Mouse (Mus musculus) macrophage (primary cell): ENCODE measurements around the gene Commd4. TPM values are rescaled to one million over a fixed set of nuclear protein-coding genes. Genes with fewer than 3 reads are reported as not detected.

ENCODE experiments used
- H3K27ac ChIP-seq: fragments of 350-480 bp; formaldehyde crosslinking; 2 replicates; pipeline ENCODE4 v1.9.0; 2021
- H3K36me3 ChIP-seq: fragments of 350-480 bp; formaldehyde crosslinking; 2 replicates; pipeline ENCODE4 v1.9.0; 2021; ENCODE audit errors: inconsistent target
- H3K4me3 ChIP-seq: fragments of 350-480 bp; formaldehyde crosslinking; 2 replicates; pipeline ENCODE4 v1.9.0; 2021; ENCODE audit errors: inconsistent target
- H3K79me2 ChIP-seq: fragments of 350-480 bp; formaldehyde crosslinking; 2 replicates; pipeline ENCODE4 v1.9.0; 2021; ENCODE audit errors: inconsistent target
- WGBS: methylation state at CpG from one replicate; pipeline ENCODE4 v1.1.7; 2026; ENCODE audit warnings: inconsistent platforms; ENCODE audit not compliant: missing documents; 5-methylcytosine and 5-hydroxymethylcytosine counted together
- polyA plus RNA-seq: library from polyadenylated mRNA; stranded (reverse); fragments of 250-400 nt; gene quantifications from 3 replicates; pipeline ENCODE4 v1.2.4, GENCODE M21; 2018; ENCODE audit warnings: inconsistent platforms

Gene Commd4
- polyA plus RNA-seq, 1 experiment from 2014 or later, result 45.0 TPM

DNA sequence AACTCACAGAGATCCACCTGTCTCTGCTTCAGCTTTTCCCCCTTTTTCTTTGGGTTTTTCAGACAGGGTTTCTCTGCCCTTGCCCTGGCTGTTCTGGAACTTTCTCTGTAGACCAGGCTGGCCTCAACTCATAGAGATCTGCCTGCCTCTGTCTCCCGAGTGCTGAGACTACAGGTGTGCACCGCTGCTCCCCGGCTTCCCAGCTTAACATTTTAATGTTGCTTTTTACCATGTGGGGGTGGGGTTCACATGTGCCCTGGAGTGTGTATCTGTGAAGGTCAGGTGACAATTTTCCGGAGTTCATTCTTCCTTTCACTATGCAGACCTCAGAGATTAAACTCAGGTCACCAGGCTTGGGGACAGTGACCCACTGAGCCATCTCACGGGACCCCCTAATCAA is 7.9 kb downstream of the Commd4 start:
- no peak overlapping the region for H3K27ac ChIP-seq
- H3K4me3 ChIP-seq, result no peak overlapping the region
- H3K79me2 ChIP-seq, result no peaks in the 10 kb centered on the region
- H3K36me3 ChIP-seq, result peaks cover 11% of the 10 kb centered on the region; the same call in 1 of the 2 replicates
- WGBS, result 92% methylated on average over 5 of the region's 5 CpGs

DNA sequence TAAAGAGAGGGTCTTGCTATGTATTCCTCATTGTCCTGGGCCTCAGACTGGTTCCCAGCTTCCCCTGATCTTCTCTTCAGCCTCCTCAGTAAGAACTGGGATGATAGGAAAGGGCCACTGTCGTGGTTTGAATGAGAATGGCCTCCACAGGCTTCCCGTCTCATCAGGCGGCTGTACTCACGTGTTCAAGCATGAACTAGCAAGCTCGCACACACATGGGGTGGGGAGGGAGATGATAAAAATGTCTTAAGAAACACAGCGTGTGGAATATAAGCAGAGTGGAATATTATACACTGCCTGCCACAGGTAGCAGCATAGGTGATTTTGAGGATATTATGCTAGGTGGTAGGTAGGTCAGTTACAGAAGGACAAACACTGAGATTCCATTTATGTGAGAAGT is 9.1 kb downstream of the Commd4 start:
- Histone ChIP-seq H3K79me2 (no peaks in the 10 kb centered on the region), H3K27ac (no peak overlapping the region), H3K36me3 (peaks cover under 1% of the 10 kb centered on the region; the same call in 1 of the 2 replicates), H3K4me3 (no peak overlapping the region)
- WGBS, result 90% methylated on average over 6 of the region's 6 CpGs

DNA sequence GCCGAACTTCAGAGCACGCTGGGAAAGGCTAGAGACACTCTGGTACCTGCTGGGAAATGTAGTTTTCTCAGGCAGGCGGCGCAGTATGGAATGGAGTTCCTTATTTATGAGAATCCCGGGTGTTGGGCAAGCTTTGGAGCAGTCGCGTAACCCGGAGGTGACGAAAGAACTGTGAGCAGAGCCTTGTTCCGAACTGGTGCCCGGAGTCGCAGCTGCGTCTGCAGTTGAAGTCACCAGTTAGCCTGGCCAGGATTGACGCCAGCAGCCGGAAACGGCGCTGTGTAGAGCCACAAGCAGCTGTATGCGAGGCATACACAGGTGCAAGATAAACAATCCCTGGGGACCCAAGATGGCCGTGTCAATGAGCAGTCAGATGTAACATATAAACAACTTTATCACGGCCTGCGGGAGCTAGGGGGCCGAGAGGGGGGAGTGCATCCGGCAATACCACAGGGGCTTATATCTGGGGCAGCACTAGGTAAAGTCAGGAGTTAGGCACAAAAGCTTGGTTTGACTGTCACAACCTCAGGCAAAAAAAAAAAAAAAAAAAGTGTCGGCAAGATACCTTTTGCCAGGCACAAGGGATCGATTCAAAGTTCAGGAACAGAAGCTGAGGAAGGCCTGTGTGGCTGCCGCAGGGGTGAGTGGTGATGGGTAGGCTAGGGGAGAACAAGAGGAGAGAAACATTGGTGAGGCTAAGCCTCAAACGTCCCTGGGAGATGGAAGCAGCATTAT is 9.8 kb downstream of the Commd4 start, which contains the start of gene Neil1:
Neil1 (minus strand) TSS at position 162 of the 735 bp plus-strand sequence.
- Histone ChIP-seq H3K79me2 (no peaks in the 10 kb centered on the region), H3K36me3 (peaks cover 7% of the 10 kb centered on the region; the same call in 1 of the 2 replicates), H3K27ac (peak within 1 kb of the TSS; percentile 68), H3K4me3 (peak within 1 kb of the TSS; percentile 68)
- 2% methylated on average over 26 of the region's 27 CpGs for WGBS

DNA sequence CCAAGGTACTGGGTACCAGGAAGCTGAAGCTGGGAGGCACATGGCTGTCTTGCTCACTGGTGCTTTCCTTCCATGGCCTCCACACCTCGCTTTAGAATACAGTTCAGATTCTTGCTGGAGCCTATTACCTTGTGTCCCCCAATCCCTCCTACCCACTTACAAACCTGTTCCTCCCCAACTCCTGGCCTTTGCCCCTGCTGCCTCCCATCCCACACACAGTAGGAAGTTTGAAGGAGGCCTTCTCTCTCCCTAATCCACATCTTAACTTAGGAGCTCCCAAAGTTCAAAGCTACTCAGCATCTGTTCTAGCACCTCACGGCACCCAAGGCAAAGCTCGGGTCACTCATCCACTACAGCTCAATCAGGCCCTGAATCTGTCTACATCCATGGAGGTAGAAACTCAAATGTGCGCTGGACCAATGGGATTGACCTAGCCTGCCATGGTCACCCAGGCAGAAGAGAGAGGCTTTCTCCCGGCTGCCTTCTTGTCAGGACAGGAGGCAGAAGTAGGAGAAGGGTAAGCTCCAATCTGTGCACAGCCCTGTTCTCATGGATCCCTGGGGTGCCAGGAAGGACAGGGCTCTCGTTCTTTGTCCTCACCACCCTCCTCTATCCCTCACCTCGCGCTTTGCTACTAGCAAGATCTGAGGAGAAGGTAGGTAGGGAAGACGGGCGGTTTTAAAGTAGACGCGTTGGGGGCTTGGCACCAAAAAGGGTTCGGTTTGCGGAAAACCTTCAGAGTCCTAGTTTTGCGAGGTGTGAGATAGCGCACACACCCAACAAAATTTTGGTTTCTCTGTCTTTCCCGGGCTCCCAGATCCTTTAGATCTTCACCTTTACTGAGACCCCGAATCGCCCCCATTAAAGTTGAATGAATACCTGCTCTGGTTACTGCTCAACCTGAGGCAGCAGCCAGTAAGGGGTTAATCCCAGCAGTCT is 10.7 kb downstream of the Commd4 start:
- H3K79me2 ChIP-seq, result no peaks in the 10 kb centered on the region
- 8% methylated on average over 19 of the region's 19 CpGs for WGBS
- H3K4me3 ChIP-seq, result peak overlapping the region; percentile 68
- peaks cover 13% of the 10 kb centered on the region; the same call in 1 of the 2 replicates for H3K36me3 ChIP-seq
- peak overlapping the region; percentile 68 for H3K27ac ChIP-seq

DNA sequence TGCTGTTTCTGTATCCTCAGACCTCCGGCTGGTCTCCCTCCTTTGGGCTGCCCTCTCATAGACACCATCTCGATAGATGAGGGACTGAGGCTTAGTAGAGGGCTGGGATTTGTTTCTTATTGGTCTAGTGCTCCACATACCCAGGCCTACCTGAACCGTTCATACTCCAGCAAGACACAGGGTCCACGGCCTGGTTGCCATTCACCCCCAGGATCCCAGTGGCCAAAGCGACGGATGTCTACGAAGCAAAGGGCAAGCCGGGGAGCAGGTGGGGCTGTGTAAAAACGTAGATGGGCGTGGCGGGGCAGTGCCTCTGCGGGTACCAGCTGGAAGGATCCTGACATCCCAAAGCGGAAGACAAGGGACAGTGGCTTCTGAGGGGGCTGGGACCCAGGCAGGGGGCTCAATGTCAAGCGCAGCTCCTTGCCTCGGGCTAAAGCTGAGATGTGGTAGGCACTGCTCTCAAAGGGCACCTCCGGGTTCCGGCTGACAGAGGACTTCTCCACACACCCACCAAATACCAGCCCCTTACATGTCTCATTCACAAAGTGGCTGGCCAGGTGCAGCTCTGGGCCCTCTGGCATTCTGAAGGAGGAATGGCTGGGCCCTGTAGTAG is 11.6 kb downstream of the Commd4 start:
- no peak overlapping the region for H3K4me3 ChIP-seq

DNA sequence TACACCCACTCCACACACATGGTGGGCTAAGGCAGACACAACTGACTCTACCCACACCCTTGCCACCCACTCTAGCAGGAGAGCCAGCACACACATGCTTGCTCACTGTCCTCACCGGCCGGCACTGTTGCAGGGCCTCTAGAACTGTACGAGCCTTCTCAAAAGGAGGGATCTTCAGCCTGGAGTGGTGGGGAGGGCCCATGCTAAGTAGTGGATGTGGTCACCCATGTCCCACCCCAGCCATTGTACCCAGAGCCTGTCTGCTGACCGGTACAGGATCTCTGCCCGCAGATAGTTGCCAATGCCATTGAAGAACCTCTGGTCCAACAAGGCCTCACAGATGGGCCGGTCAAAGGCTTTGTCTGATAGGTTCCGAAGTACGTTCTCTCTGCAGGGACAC is 13.3 kb downstream of the Commd4 start:
- H3K4me3 ChIP-seq, result no peak overlapping the region
- H3K27ac ChIP-seq, result no peak overlapping the region
- H3K36me3 ChIP-seq, result peaks cover 30% of the 10 kb centered on the region
- 96% methylated on average over 8 of the region's 8 CpGs for WGBS
- H3K79me2 ChIP-seq, result no peaks in the 10 kb centered on the region

More for the DNA sequence above, 11.6 kb downstream of the Commd4 start:
- Histone ChIP-seq H3K79me2 (no peaks in the 10 kb centered on the region), H3K36me3 (peaks cover 15% of the 10 kb centered on the region; the same call in 1 of the 2 replicates), H3K27ac (no peak overlapping the region)
- 95% methylated on average over 17 of the region's 17 CpGs for WGBS

DNA sequence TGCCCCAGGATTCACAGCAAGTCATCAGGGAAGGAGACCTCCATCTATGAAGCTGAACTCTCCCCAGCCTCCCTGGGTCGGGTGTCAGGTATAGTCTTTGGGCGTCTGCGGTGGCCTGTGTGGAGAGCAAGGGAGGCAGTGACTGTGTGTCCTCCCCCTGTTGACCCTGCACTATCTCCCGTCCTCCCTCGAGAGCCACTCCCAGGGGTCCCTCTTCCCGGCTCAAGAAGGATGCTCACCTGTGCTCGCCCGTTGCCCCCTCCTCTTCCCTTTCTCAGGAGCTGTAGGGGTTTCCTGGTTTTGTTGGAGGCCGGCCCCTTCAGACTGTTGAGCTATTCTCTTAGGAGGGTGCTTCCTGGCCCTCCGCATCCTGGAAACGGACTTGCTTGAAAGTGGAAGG is 14.9 kb downstream of the Commd4 start:
- H3K36me3 ChIP-seq, result peaks cover 46% of the 10 kb centered on the region
- no peaks in the 10 kb centered on the region for H3K79me2 ChIP-seq
- WGBS, result 97% methylated on average over 11 of the region's 11 CpGs
- H3K4me3 ChIP-seq, result no peak overlapping the region
- no peak overlapping the region for H3K27ac ChIP-seq

DNA sequence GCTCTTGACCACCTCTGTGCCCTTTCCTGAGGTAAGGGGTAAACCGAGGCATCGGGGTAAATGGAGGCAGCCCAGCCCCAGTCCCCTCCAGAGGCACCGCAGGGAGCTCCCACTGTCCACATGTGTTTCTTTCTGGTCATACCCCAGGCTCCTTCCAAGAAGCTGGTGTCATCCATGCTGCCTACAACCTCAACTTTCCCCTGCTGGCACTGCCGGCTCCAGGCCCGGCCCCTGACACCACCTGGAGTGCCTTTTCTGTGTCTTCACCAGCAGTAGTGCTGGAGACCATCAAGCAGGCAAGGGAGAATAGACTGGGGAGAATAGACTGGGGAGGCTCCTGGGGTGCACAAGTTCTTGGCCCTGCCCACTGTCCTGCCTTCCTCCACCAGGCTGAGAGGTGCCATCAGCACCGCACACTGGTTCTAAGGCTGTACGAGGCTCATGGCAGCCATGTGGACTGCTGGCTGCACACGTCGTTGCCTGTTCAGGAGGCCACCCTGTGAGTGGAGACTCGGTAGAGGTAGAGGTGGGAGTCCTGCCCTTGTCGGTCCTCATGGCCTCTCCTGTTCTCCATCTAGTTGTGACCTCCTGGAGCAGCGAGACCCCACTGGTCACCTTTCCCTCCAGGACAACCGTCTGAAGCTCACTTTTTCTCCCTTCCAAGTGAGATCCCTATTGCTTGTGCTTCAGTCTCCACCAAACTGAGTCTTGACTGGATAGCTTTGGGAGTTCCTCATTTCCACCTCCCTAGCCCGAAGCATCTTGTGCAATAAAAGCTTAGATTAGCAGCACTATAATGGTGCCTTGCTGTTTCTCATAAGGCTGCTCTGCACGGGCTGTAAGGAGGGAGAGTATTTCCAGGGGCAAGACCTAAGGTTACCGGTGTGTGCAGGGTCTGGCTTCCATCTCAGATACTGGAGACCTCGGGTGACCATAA is 16.4 kb downstream of the Commd4 start:
- H3K36me3 ChIP-seq, result peaks cover 61% of the 10 kb centered on the region
- H3K4me3 ChIP-seq, result no peak overlapping the region
- 78% methylated on average over 16 of the region's 17 CpGs for WGBS
- no peaks in the 10 kb centered on the region for H3K79me2 ChIP-seq
- H3K27ac ChIP-seq, result no peak overlapping the region

DNA sequence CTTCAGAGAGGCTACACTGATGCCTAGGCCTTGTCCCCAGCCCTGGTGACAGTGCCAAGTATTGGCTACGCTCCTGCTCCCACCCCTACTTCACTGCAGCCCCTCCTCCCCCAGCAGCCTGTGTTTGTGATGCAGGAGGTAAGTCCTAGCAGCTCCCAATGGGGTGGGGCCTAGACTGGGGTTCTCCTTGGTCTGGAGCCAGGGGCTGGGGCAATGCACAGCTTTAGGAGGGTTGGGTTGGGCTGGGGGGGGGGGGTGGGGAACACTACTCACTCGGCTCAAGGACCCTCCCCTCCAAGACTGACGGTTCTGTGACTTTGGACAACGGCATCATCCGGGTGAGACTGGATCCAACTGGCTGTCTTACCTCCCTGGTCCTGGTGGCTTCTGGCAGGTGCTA is 18.6 kb downstream of the Commd4 start:
- Histone ChIP-seq H3K27ac (no peak overlapping the region), H3K36me3 (peaks cover 82% of the 10 kb centered on the region), H3K79me2 (no peaks in the 10 kb centered on the region), H3K4me3 (no peak overlapping the region)
- 92% methylated on average over 4 of the region's 5 CpGs for WGBS

DNA sequence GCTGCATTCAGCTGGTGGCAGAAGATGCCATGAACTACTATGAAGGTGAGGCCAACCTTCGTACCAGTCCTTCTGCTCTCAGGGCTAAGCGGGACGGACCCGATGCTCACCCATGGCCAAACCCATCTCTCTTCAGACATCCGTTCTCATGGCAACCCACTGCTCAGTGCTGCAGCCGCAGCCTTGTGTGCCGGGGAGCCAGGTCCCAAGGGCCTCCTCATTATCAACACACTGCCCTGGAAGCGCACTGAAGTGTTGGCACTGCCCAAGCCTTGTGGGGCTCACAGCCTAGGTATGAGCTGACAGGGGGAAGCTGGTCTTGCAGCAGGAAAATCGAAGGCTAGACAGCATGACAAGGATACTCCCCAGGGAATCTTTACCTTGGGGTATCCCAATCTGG is 19.0 kb downstream of the Commd4 start:
- H3K27ac ChIP-seq, result no peak overlapping the region
- no peaks in the 10 kb centered on the region for H3K79me2 ChIP-seq
- H3K4me3 ChIP-seq, result no peak overlapping the region
- peaks cover 87% of the 10 kb centered on the region for H3K36me3 ChIP-seq
- 97% methylated on average over 9 of the region's 9 CpGs for WGBS

DNA sequence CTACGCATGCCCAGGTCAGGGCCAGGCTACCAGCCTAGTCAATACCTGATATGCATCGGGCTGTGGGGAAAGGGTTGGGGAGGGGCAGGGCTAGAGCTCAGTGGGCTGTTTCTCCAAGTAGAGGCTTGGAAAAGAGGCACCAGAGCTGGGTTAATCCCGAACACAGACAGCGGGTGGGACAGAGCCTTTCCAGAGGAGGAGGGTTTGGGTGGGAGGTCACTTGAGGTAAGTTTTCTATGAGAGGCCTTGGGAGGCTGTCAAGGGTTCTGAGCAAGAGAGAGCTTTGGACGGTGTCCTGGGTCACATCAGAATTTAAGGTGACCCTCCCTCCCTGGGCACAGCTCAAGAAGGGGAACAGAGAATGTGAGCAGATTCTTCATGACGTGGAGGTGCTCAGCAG is 19.6 kb downstream of the Commd4 start:
- Histone ChIP-seq H3K4me3 (no peak overlapping the region), H3K79me2 (no peaks in the 10 kb centered on the region), H3K36me3 (peaks cover 84% of the 10 kb centered on the region), H3K27ac (no peak overlapping the region)
- WGBS, result 95% methylated on average over 6 of the region's 6 CpGs

DNA sequence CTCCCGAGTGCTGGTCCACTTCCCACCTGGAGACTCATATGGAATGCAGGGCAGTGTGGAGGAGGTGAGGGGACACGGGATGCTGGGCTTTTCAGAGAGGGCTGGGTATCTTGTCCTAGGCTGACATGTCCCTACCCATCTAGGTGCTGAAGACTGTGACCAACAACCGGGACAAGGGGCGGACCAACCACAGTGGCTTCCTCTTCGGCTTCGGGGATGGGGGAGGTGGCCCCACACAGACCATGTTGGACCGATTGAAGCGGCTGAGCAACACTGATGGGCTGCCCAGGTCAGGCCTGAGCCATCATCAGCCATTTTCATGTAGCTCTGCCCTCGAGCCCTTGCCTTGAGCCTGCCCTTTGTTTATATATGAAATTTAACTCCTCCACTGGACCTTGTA is 20.4 kb downstream of the Commd4 start:
- Histone ChIP-seq H3K27ac (no peak overlapping the region), H3K79me2 (no peaks in the 10 kb centered on the region), H3K36me3 (peaks cover 77% of the 10 kb centered on the region), H3K4me3 (no peak overlapping the region)
- 90% methylated on average over 9 of the region's 9 CpGs for WGBS

DNA sequence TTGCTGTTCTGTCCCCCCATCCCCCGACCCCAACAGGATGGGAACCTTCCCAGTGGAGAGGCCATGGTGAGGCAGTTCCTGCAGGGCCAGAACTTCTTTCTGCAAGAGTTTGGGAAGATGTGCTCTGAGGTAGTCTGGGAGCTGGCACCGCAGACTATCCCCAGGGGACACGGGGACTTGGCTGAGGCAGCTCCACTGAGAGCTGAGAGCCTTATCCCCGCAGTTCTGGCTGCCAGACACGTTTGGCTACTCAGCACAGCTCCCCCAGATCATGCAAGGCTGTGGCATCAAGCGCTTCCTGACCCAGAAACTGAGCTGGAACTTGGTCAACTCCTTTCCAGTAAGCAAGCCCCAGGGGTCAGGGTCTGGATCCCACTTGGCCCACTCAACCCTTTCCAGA is 20.9 kb downstream of the Commd4 start:
- Histone ChIP-seq H3K79me2 (no peaks in the 10 kb centered on the region), H3K27ac (no peak overlapping the region), H3K4me3 (no peak overlapping the region), H3K36me3 (peaks cover 77% of the 10 kb centered on the region)
- 94% methylated on average over 6 of the region's 6 CpGs for WGBS
